Mouse (Mus musculus) kidney, adult 8-10 months (tissue): ENCODE results near the gene Mfsd12.

Experiments used
- DNase-seq, 2 experiments: peaks; one replicate each; pipeline ENCODE4 v3.0.0; 2022

Gene Mfsd12

GRCm38 (mm10) chr10:81329194-81329975, 27.9 kb upstream of the Mfsd12 start:
- no peak for DNase-seq

DNA sequence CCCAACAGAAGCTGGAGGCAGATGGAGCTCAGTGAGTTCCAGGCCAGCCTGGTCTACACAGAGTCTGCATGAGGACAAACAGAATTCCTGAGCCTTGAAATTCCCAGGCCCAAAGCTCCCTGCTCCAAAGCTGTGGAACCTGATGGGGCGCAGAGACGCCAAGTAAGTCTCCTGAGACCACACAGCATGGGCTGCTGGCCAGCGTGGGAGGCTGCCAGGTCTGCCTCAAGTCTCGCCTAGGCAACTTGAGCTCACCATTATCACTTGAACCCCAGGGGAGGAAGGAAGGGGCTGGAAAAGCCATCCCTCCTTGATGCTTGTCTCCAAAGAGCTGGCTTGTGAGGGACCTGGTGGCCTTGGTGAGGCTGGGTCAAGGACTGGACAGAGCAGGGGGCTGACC, 27.3 kb upstream of the Mfsd12 start:
- DNase-seq = no peak

- no peak for DNase-seq
Measured at GRCm38 (mm10) chr10:81332277-81332676, 25.0 kb upstream of the Mfsd12 start.

DNA sequence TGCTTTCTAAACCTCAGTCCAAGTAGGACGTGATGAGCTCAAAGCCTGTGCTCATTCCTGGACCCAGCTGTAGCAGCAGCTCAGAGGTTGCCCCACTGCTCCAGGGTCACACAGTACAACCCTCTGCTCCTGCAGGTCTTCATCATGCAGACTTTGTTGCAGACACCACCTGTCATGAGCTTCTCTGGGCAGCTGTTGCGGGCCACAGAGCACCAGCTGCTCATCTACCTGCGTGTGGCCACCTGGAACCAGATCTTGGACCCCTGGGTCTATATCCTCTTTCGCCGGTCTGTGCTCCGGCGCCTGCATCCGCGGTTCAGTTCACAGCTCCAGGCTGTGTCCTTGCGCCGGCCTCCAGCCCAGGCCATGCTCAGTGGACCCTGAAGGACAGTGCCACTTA, 23.0 kb upstream of the Mfsd12 start:
- DNase-seq = no peak

- no peak for DNase-seq
Measured at GRCm38 (mm10) chr10:81335393-81336340, 21.6 kb upstream of the Mfsd12 start.

GRCm38 (mm10) chr10:81336558-81336957, 20.7 kb upstream of the Mfsd12 start:
- no peak for DNase-seq

GRCm38 (mm10) chr10:81340551-81341332, 16.5 kb upstream of the Mfsd12 start:
- no peak for DNase-seq

DNA sequence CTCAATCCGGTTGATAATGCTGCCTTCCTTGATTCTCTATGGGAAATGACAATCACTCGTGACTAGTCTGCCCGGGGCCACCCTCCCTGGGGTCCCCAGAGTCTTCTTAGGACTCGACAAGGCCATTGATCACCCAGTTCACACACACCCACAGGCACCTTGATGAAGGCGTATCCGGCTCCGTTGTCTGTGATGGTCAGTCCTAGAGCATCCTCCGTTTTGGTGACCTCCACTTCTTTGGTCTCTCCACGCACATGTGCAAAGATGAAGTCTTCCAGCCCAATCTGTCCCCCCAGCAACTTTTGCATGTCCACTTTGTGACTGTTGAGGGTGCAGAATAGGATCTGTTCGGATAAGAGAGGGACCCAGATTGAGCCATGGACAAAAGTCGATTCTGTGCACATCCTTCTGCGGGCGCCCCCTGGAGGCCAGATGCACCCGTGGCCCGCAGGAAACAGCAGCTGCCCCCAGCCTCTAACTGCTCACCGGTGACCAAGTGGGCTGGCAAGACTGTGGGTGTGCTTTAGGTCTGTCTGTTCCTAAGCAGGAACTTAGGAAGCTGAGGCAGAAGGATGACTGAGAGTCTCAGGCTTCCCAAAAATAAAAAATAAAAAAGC, 15.8 kb upstream of the Mfsd12 start:
- DNase-seq = peak in 1 of 2 experiments; percentile 73

- no peak for DNase-seq
Measured at GRCm38 (mm10) chr10:81342686-81343505, 14.4 kb upstream of the Mfsd12 start, which contains the start of gene Gipc3. TSS of gene Gipc3 (minus strand) at chr10:81343266.

DNA sequence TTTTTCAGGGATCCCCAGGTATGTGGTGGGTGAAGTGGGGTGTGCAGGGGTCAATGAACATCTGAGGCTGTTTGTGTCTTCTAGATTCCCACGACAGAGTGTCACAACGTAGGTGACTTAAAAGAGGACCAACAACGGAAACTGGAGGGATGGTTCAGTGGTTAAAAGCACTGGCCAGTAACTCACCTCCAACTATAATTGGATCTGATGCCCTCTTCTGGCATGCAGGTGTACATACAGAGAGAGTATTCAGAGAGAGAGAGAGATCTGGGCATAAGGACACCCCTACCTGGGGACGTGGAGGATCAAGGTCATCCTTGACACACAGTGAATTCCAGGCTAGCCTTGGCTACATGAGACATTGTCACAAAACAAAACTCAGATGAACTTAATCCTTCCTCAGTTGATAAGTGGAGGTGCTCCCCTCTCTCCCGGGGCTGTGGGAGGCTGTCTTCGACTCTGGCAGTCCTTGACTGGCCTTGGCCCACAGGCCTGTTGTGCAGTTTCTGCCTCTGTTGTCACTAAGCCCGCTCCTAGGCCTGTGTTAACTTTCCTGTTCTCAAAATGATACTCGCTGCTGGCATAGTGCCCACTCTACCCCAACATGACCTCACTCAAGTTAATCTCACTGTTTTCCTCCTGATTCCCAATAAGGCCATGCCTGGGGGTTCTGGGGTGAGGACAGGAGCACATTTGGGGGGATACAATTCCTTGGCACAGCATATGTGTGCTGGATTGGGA, 12.7 kb upstream of the Mfsd12 start:
- DNase-seq = no peak

DNA sequence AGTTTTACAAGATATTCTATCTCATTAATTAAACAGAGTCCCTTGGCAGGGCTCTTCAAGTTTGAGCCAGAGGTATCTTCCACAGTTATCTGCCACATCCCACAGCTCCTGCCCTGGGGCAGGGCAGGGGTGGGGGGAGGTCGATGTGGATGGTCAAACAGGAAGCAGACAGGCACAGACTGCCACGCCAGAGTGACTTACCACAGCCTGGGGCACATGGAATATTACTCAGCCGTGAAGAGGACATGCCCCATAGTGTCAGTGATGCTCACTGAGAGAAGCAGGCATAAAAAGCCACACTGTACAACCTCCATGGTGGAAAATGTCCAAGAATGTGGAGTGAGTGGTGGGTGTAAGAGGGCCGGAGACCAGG, 12.1 kb upstream of the Mfsd12 start:
- no peak for DNase-seq

GRCm38 (mm10) chr10:81346453-81347067, 10.7 kb upstream of the Mfsd12 start:
- peak; percentile 83 to 84 for DNase-seq

GRCm38 (mm10) chr10:81349146-81349545, 8.1 kb upstream of the Mfsd12 start:
- DNase-seq = peak; percentile 71 to 79

DNA sequence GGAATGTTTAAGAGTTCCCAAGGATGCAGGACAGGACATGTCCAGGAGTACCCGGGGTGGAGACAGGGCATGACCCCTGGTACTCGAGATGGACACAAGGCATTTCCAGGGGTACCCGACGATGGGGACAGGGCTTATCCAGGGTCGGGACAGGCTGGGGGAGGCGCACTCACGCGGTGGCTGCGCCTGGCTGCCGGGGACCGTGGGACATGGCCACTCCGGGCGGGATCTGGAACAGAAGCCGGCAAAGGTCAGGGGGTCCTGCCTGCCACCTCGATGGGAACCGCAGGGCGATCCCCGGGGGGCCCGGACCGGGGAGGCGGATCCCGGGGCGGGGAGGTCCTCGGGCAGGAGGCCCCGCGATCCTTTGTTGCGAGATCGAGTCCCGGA, 7.3 kb upstream of the Mfsd12 start:
- no peak for DNase-seq

- peak; percentile 99 for DNase-seq
Measured at GRCm38 (mm10) chr10:81350351-81351063, 6.8 kb upstream of the Mfsd12 start, which contains the start of gene Hmg20b. TSS of gene Hmg20b (minus strand) at chr10:81350480.

GRCm38 (mm10) chr10:81351678-81352291, 5.5 kb upstream of the Mfsd12 start:
- DNase-seq = no peak

- no peak for DNase-seq
Measured at GRCm38 (mm10) chr10:81354738-81355477, 2.4 kb upstream of the Mfsd12 start.

GRCm38 (mm10) chr10:81355533-81355932, 1.8 kb upstream of the Mfsd12 start:
- no peak for DNase-seq
